Mouse (Mus musculus) retina, postnatal 7 days (tissue): Measurements from ENCODE around the gene Rragb.
A peak's percentile ranks its signal among the peaks of the same experiment; 100 is the strongest.
"Not testable (repeated sequence)": the region's sequence is repeated elsewhere in the genome, so short reads cannot be mapped to it uniquely, and the experiment has no call there.

Experiments
- DNase-seq: peaks from one replicate; pipeline ENCODE4 v3.0.0-alpha.2; 2012; ENCODE audit warnings: low read depth, low spot score

Rragb gene

DNA sequence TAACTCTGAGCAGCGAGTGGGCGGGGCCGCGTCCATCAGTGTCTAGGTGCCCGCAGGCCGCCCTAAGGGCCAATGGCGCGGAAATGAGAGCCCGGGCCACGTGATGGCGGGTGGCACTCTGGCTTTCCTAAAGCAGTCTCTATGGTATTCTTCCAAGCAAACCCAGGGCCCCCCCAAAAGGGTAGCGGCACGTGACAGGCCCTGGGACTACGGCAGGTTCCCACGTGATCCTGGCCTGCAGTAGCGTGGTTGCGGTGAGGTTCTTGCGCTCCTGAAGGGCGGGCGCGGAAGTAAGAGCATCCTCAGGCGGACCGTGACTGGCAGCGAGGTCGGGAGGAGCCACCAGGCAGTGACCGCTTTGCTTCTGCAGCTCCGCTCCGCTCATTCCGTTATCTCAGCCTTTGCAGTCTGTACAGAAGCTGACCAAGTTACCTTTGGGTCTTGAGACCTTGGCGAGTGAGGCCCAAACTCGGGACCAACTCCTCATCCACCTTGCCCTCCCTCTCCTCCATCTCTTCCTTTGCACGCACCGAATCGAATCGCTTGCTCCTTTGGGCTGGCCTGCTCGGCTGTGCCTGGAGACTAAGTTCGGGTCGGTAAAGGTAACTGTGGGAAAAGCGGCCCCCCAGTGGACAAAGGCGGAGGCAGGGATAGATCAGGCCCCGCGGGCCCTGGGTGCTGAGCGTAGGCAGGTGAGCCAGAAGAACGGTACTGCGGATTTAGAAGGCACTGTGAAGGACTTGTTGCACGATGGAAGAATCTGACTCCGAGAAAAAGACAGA, at the start of gene Rragb:
Rragb (plus strand) TSS at position 248 of the 782 bp plus-strand sequence.
- peak; percentile 57 for DNase-seq

DNA sequence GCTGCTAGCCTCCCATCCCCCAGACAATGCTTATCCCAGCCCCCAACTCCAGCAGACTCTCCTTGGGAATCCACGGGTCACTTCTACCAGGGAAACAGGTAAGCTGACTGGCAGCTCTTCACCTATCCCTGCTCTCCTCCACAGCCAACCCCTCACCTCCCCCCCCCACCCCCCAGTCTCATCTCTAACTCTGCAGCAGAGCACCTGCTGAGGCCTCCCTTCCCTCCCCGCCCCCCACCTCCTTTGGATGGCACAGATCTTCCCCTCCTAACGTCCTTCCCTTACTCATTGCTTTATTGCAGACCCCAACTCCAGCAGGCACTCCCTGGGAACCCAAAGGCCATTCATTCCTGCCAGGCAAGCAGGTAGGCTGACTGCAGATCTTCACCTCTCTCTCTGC, 21.3 kb upstream of the Rragb start, which contains the start of gene Foxr2:
Foxr2 (plus strand) TSS at position 301 of the 400 bp plus-strand sequence.
- no peak for DNase-seq

DNA sequence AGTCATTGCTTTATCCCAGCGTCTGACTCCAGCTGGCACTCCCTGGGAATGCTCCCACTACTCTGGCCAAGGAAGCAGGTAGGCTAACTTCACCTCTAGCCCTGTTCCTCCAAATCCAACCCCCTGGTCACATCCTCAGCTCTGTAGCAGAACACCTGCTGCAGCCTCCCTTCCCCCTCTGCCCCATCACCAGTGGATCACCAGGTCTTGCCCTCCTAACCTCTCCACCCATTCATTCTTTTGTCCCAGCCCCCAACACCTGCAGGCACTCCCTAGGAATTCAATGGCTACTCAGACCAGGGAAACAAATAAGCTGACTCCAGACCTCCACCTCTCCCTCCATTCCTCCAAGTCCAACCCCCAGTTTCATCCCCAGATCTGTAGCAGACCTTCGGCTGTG, 20.8 kb upstream of the Rragb start:
- DNase-seq = no peak

DNA sequence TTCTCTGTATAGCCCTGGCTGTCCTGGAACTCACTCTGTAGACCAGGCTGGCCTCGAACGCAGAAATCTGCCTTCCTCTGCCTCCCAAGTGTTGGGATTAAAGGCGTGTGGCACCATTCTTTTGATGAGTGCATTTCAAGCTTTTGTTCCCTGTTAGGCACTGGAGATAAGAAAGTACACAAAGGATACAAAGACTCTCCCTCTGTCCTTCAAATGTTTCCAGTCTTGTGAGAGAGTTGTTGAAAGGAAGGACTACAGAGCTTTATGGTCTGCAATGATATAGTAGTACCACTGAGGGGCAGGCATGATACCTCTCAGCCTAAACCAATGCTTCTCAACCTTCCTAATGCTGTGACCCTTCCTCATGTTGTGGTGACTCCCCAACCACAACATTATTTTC, 2.9 kb downstream of the Rragb start:
- no peak for DNase-seq

DNA sequence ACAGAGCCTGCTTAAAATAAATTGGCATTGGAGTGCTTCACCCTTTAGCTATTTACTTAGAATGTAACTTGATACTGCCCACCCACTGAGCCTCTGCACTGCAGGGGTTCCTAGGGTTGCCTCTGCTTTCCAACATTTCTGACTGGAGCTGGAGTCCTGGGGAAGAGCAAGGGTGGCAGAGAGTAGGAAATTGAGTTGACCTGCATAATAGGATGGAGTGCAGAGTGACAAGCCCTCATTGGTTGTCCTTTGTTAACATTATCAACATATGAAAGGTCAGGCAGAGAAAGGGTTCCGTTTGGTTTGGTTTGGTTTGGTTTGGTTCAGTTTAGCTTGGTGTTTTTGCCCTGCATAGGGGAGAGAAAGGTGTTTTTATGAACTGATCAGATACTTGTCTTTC, 12.0 kb downstream of the Rragb start:
- no peak for DNase-seq

DNA sequence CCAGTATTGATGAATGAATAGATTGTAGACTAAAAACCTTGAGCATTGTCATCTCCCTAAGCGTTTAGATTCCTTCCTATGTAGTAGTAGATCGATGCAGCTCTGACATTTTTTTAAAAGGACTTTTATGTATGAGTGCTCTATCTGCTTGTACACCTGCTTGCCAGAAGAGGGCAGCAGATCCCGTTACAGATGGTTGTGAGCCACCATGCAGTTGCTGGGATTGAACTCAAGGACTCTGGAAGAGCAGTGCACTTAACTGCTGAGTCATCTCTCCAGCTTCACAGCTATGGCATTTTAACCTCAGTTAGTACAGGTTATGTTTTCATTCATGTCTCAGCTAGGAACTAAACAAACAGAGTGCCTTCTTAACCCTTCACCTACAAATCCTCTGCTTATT, 15.5 kb downstream of the Rragb start:
- no peak for DNase-seq

DNA sequence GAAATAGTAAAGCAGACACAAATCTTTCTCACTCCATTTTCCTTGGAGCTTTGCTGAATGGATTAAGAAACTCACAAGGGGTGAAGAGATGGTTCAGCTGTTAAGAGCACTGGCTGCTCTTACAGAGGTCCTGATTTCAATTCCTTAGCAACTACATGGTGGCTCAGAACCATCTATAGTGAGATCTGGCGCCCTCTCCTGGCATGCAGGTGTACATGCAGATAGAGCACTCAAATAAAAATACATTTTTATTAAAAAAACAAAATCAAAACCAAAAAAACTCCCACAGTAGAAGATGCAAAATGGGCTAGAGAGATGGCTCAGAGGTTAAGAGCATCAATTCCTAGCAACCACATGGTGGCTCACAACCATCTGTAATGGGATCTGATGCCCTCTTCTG, 35.0 kb downstream of the Rragb start:
- no peak for DNase-seq

DNA sequence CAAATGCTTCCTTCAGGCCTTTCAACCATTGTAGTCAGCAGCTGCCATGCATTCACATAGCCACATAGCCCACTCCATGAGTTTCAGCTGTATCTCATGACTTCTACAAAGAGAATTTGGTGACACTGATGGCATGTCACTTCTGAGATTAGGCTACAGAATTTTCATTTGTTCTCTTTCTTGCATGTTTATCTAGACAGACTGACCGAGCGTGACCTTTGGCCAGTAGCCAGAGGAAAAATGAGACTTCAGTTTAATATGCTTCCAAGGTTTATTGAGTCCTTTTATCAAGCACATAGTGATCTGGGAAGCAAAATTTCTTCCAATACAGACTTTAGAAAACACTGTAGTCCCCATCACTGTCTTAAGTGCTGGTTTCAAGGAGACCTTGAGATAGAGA, 42.4 kb downstream of the Rragb start:
- no peak for DNase-seq

DNA sequence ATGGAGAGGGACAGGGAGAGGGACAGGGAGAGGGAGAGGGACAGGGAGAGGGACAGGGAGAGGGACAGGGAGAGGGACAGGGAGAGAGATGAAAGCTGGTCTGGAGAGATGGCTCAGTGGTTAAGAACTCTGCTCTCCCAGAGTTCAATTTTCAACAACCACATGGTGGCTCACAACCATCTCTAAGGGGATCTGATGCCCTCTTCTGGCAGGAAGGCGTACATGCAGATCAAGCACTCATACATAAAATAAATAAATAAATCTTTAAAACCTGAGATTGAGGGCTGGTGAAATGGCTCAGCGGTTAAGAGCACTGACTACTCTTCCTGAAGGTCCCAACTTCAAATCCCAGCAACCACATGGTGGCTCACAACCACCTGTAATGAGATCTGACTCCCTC, 59.4 kb downstream of the Rragb start:
- DNase-seq = not testable (repeated sequence)

DNA sequence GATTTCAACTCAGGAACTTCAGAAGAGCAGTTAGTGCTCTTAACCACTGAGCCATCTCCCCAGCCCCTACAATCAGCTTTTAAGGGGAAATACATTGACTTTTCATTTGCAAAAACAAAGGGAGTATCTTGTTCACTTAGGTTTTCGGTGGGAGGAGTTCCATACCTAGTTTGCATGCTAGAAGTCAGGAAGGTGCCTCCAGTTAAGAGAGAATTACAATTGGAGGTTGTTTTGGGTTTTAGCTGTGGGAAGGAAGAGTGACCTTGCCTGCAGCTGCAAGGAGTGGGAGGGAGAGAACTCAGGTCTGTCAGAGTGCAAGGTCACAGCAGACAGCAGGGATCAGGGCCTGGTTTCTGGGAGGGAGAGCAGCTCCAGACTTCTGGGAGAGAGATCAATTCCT, 71.3 kb downstream of the Rragb start:
- no peak for DNase-seq
